8 mouse cellular contexts compared by ENCODE assay signal in the genomic region with DNA sequence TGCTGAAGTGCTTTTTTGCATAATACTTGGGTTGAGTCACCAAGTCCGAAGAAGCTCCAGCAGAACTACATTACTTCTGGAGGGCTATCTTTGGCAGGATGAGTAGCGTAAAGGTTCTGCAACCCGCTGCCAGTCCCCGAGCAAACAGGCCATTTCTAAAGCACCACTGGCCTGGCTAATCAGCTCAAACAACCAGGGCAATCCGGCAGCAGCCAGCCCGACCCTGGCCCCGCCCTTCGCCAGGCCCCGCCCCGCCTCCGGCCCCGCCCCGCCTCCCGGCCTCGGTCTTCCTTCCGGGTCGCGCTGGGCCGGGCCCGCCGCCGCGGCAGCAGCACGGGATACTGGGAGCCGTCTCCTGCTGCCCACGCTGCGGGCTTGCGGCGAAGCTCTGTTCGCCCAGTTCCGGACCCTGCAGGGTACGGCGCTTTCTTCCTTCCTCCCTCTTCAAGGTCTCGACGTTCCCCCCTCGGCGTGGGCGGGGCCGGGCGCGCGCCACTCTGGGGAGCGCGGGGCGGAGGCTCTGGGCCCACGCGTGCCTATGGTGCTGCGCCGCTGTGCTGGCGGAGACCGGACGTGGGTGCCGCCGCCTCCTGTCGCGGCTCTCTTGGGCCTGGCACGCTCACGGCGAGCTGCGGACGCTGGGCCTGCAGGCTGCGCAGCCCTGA. TPM values are rescaled to one million over a fixed set of nuclear protein-coding genes. Genes with fewer than 3 reads are reported as not detected.
DNase-seq lines count a peak whose midpoint lies in the region; ATAC-seq lines count a peak whose summit lies in the region.

Fbxl4 (plus strand) TSS at position 278 of the 665 bp plus-strand sequence.

- ATAC-seq in hindbrain, embryonic 13.5 days (ENCODE audit: low FRiP score), result peak; percentile 97

- peak within 1 kb of the TSS; percentile 94 for H3K27ac ChIP-seq in hindbrain, embryonic 13.5 days

- H3K4me1 ChIP-seq in hindbrain, embryonic 13.5 days (replicated peaks), result peaks cover 16% of the 10 kb centered on the region

- peak within 1 kb of the TSS; percentile 76 for H3K4me3 ChIP-seq in hindbrain, embryonic 13.5 days

- H3K9ac ChIP-seq in hindbrain, embryonic 13.5 days, result peak within 1 kb of the TSS; percentile 88

- peak; percentile 89 for DNase-seq in NIH3T3 (ENCODE audit: low read depth)
- peak; percentile 90 to 92 for DNase-seq in cerebellum, postnatal 10 days
- peak; percentile 69 to 73 for DNase-seq in frontal cortex, postnatal 14 days (ENCODE audit: low spot score in 2 of 2)
- DNase-seq in layer of hippocampus, postnatal 25 days (ENCODE audit: extremely low spot score in 1 of 2, low spot score in 1 of 2), result peak; percentile 64 to 82
- peak; percentile 80 for DNase-seq in lung, postnatal 25 days (ENCODE audit: low spot score)
- peak; percentile 90 for DNase-seq in retina, embryonic 14.5 days (ENCODE audit: low spot score)
- DNase-seq in thymus, postnatal 4 days, result peak; percentile 90

- H3K36me3 ChIP-seq in hindbrain, embryonic 13.5 days, result no peaks in the 10 kb centered on the region

- H3K4me2 ChIP-seq in hindbrain, embryonic 13.5 days, result peak within 1 kb of the TSS; percentile 66

- WGBS in hindbrain, embryonic 13.5 days, result under 1% methylated on average over 54 of the region's 62 CpGs

- 0 out of 2 replicates have a peak, but pooled peaks cover 5% of the 10 kb centered on the region for H3K9me3 ChIP-seq in hindbrain, embryonic 13.5 days

- H3K27me3 ChIP-seq in hindbrain, embryonic 13.5 days, result no peaks in the 10 kb centered on the region

RNA-seq across cellular contexts. Expression of gene Fbxl4, which starts in this region (rescaled TPM):
- polyA plus RNA-seq in hindbrain, embryonic 13.5 days (2015; fragmentation: Nextera tagmentation; extraction: Ambion mirVana), result 13.2 and 13.5 TPM in 2 replicates
- total RNA-seq in layer of hippocampus, postnatal 25 days (2021), result 10 to 100 TPM; 14.4 to 16.4 TPM

Comparison
In these comparisons a context has a peak if more than half of its experiments do, and no peak if none do; other contexts are left out.
1. Peak in every context shown above with its lines: DNase-seq, ATAC-seq, H3K4me3 ChIP-seq and H3K27ac ChIP-seq.